Mouse (Mus musculus): ENCODE results near the gene Tbpl1. TPM values are rescaled to one million over a fixed set of nuclear protein-coding genes. Genes with fewer than 3 reads are reported as not detected.
A peak's percentile ranks its signal among the peaks of the same experiment; 100 is the strongest.

Tbpl1 gene
- polyA plus RNA-seq, 1 experiment from 2014 or later = 70.7 TPM

GRCm38 (mm10) chr10:22660286-22661000, 71.3 kb downstream of the Tbpl1 start:
- Histone ChIP-seq H3K27ac (no peak overlapping the region), H3K9ac (no peak overlapping the region), H3K4me2 (no peak overlapping the region), H3K4me3 (no peak overlapping the region), H3K27me3 (no peaks in the 10 kb centered on the region), H3K36me3 (peaks cover 4% of the 10 kb centered on the region; the same call in 1 of the 2 replicates), H3K4me1 (peaks cover 17% of the 10 kb centered on the region), H3K9me3 (no peaks in the 10 kb centered on the region)
- no peak for ATAC-seq (ENCODE audit: insufficient number of reproducible peaks, insufficient read depth, low FRiP score, low TSS enrichment, low read depth)
- WGBS = 77% methylated on average over 5 of the region's 5 CpGs

DNA sequence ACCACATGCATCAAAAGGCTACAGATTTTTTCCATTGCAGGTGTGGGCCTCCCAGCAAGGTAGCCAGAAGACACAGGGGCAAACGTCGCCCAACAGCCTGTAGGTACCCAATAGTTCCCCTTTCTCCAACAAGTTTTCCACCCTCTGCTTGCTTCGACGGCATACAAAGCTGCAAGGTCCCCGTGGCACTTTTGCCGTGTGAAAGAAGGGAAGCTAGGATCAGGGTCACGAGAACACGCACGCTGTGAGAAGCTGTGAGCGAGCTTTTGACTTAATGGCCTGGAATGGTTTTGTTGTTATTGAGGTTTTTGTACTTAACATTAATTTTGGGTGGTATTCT, 72.4 kb downstream of the Tbpl1 start:
- Histone ChIP-seq H3K9ac (no peak overlapping the region), H3K27me3 (no peaks in the 10 kb centered on the region), H3K4me2 (no peak overlapping the region), H3K27ac (peak overlapping the region; percentile 71), H3K36me3 (no peaks in the 10 kb centered on the region), H3K4me3 (no peak overlapping the region), H3K9me3 (no peaks in the 10 kb centered on the region), H3K4me1 (peaks cover 17% of the 10 kb centered on the region)
- no peak for ATAC-seq (ENCODE audit: insufficient number of reproducible peaks, insufficient read depth, low FRiP score, low TSS enrichment, low read depth)
- WGBS = 83% methylated on average over 10 of the region's 10 CpGs

GRCm38 (mm10) chr10:22658534-22659385, 73.0 kb downstream of the Tbpl1 start:
- Histone ChIP-seq H3K4me2 (peak overlapping the region; percentile 43), H3K4me3 (no peak overlapping the region), H3K27me3 (no peaks in the 10 kb centered on the region), H3K9me3 (no peaks in the 10 kb centered on the region), H3K9ac (no peak overlapping the region), H3K4me1 (peaks cover 23% of the 10 kb centered on the region), H3K36me3 (no peaks in the 10 kb centered on the region), H3K27ac (peak overlapping the region; percentile 71)
- ATAC-seq (ENCODE audit: insufficient number of reproducible peaks, insufficient read depth, low FRiP score, low TSS enrichment, low read depth) = peak; percentile 79
- 24% methylated on average over 23 of the region's 23 CpGs for WGBS

Small RNA genes within 50 kb of the gene (microRNA-seq; reads per million reads assigned to microRNA genes)
- gene Mir7663 = 1.1 reads per million

Other genes with a start within 250 kb of the Tbpl1 start
- gene Slc2a12, start 86.9 kb downstream of the Tbpl1 start, polyA plus RNA-seq (2015; fragmentation: Nextera tagmentation; extraction: Ambion mirVana) = 3.3 and 4.4 TPM in 2 replicates
- gene Tcf21, start 88.2 kb upstream of the Tbpl1 start, polyA plus RNA-seq (2015; fragmentation: Nextera tagmentation; extraction: Ambion mirVana) = 1.7 and 1.8 TPM in 2 replicates

Measured in embryonic facial prominence, embryonic 13.5 days (tissue).